Mouse (Mus musculus): ENCODE data around the gene Nutm1. TPM values are rescaled to one million over a fixed set of nuclear protein-coding genes. Genes with fewer than 3 reads are reported as not detected.
A peak's percentile ranks its signal among the peaks of the same experiment; 100 is the strongest.

The Nutm1 gene
- total RNA-seq, 1 experiment: not detected

GRCm38 (mm10) chr2:112224356-112224755 is 34.7 kb downstream of the Nutm1 start:
- Histone ChIP-seq H3K9me3 (ENCODE audit: control insufficient read depth, insufficient read depth, low read depth, low read length) (no peaks in the 10 kb centered on the region), H3K4me3 (ENCODE audit: insufficient read depth in 1 of 2, low read depth in 1 of 2, low read length in 2 of 2, poor library complexity in 1 of 2, severe bottlenecking in 1 of 2) (no peak overlapping the region), H3K27ac (ENCODE audit: insufficient read depth, low read depth, low read length, poor library complexity, severe bottlenecking) (no peak overlapping the region), H3K36me3 (ENCODE audit: control insufficient read depth, insufficient read depth, low read length, poor library complexity, severe bottlenecking) (no peaks in the 10 kb centered on the region), H3K9ac (ENCODE audit: insufficient read depth, low read depth, low read length, poor library complexity, severe bottlenecking) (no peak overlapping the region), H3K4me1 (ENCODE audit: control insufficient read depth in 2 of 2, insufficient read depth in 2 of 2, low read length in 2 of 2, poor library complexity in 1 of 2) (no peaks in the 10 kb centered on the region)
- TF ChIP-seq ZC3H11A (IDR thresholded peaks at IDR 0.05; ENCODE audit: borderline replicate concordance, low read depth, low read length) (no peak), MAFK (IDR thresholded peaks at IDR 0.05; ENCODE audit: insufficient read depth, low read depth, low read length) (no peak), HCFC1 (IDR thresholded peaks at IDR 0.05; ENCODE audit: borderline replicate concordance, insufficient read depth, low read length) (no peak), CHD2 (IDR thresholded peaks at IDR 0.05; ENCODE audit: low read depth, low read length) (no peak), ZNF384 (IDR thresholded peaks at IDR 0.05; ENCODE audit: low read depth, low read length) (no peak)
- no peak for DNase-seq (ENCODE audit: low read depth, low spot score)
- in situ Hi-C loops (cut with MboI; ENCODE audit: low sequenced_read_pairs in 2 of 2, unreplicated experiment in 2 of 2): no loop called here

DNA sequence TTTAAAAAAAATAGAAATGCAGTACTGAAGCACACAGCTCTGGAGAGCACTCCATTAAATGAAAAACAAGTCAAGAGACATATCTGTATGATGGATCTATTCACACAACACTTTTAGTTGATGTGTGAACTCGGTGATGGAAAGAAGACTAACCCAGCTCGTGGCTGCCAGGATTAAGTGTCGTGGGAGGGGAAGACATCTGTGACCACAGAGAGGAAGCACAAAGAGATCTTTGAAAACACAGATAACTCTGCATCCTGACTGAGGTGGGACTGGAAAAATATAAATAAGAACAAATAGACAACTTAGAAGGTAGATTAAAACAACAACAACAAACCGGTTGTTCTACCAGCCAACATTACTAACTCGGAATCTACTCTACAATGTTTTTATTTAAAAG is 36.5 kb downstream of the Nutm1 start:
- Histone ChIP-seq H3K9ac (ENCODE audit: insufficient read depth, low read depth, low read length, poor library complexity, severe bottlenecking) (no peak overlapping the region), H3K9me3 (ENCODE audit: control insufficient read depth, insufficient read depth, low read depth, low read length) (no peaks in the 10 kb centered on the region), H3K4me3 (ENCODE audit: insufficient read depth in 1 of 2, low read depth in 1 of 2, low read length in 2 of 2, poor library complexity in 1 of 2, severe bottlenecking in 1 of 2) (no peak overlapping the region), H3K36me3 (ENCODE audit: control insufficient read depth, insufficient read depth, low read length, poor library complexity, severe bottlenecking) (no peaks in the 10 kb centered on the region), H3K27ac (ENCODE audit: insufficient read depth, low read depth, low read length, poor library complexity, severe bottlenecking) (no peak overlapping the region), H3K4me1 (ENCODE audit: control insufficient read depth in 2 of 2, insufficient read depth in 2 of 2, low read length in 2 of 2, poor library complexity in 1 of 2) (no peaks in the 10 kb centered on the region)
- no peak for TF ChIP-seq CHD2 (IDR thresholded peaks at IDR 0.05; ENCODE audit: low read depth, low read length)
- TF ChIP-seq HCFC1 (IDR thresholded peaks at IDR 0.05; ENCODE audit: borderline replicate concordance, insufficient read depth, low read length): no peak
- no peak for TF ChIP-seq ZC3H11A (IDR thresholded peaks at IDR 0.05; ENCODE audit: borderline replicate concordance, low read depth, low read length)
- TF ChIP-seq ZNF384 (IDR thresholded peaks at IDR 0.05; ENCODE audit: low read depth, low read length): no peak
- no peak for TF ChIP-seq MAFK (IDR thresholded peaks at IDR 0.05; ENCODE audit: insufficient read depth, low read depth, low read length)
- DNase-seq (ENCODE audit: low read depth, low spot score): no peak
- in situ Hi-C loops (cut with MboI; ENCODE audit: low sequenced_read_pairs in 2 of 2, unreplicated experiment in 2 of 2): no loop called here

DNA sequence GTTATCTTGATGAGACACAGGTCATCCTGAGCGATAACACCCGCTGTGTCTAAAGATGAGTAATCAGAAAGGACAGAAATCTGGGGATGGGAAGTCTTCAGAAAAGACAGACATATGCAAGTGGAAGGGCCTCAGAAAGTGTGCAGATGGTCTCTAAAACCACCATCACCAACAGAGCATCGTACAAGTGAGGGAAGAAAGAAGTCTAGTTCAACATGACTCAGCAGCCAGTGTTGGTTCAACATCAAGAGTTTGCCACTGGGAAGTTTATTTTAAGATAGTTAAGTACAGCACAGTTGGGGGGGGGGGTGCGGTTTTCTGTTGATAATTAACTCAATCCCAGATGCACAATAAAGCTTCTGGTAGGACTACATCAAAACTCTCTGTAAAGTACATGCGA is 38.2 kb downstream of the Nutm1 start:
- TF ChIP-seq ZNF384 (IDR thresholded peaks at IDR 0.05; ENCODE audit: low read depth, low read length) (no peak), MAFK (IDR thresholded peaks at IDR 0.05; ENCODE audit: insufficient read depth, low read depth, low read length) (no peak), HCFC1 (IDR thresholded peaks at IDR 0.05; ENCODE audit: borderline replicate concordance, insufficient read depth, low read length) (no peak), ZC3H11A (IDR thresholded peaks at IDR 0.05; ENCODE audit: borderline replicate concordance, low read depth, low read length) (no peak), CHD2 (IDR thresholded peaks at IDR 0.05; ENCODE audit: low read depth, low read length) (no peak)
- no peak for DNase-seq (ENCODE audit: low read depth, low spot score)
- Histone ChIP-seq H3K9me3 (ENCODE audit: control insufficient read depth, insufficient read depth, low read depth, low read length) (no peaks in the 10 kb centered on the region), H3K4me3 (ENCODE audit: insufficient read depth in 1 of 2, low read depth in 1 of 2, low read length in 2 of 2, poor library complexity in 1 of 2, severe bottlenecking in 1 of 2) (no peak overlapping the region), H3K9ac (ENCODE audit: insufficient read depth, low read depth, low read length, poor library complexity, severe bottlenecking) (no peak overlapping the region), H3K4me1 (ENCODE audit: control insufficient read depth in 2 of 2, insufficient read depth in 2 of 2, low read length in 2 of 2, poor library complexity in 1 of 2) (no peaks in the 10 kb centered on the region), H3K36me3 (ENCODE audit: control insufficient read depth, insufficient read depth, low read length, poor library complexity, severe bottlenecking) (no peaks in the 10 kb centered on the region), H3K27ac (ENCODE audit: insufficient read depth, low read depth, low read length, poor library complexity, severe bottlenecking) (no peak overlapping the region)
- in situ Hi-C loops (cut with MboI; ENCODE audit: low sequenced_read_pairs in 2 of 2, unreplicated experiment in 2 of 2): no loop called here

GRCm38 (mm10) chr2:112217614-112218013 is 41.5 kb downstream of the Nutm1 start:
- Histone ChIP-seq H3K36me3 (ENCODE audit: control insufficient read depth, insufficient read depth, low read length, poor library complexity, severe bottlenecking) (no peaks in the 10 kb centered on the region), H3K4me3 (ENCODE audit: insufficient read depth in 1 of 2, low read depth in 1 of 2, low read length in 2 of 2, poor library complexity in 1 of 2, severe bottlenecking in 1 of 2) (no peak overlapping the region), H3K9ac (ENCODE audit: insufficient read depth, low read depth, low read length, poor library complexity, severe bottlenecking) (no peak overlapping the region), H3K27ac (ENCODE audit: insufficient read depth, low read depth, low read length, poor library complexity, severe bottlenecking) (no peak overlapping the region), H3K4me1 (ENCODE audit: control insufficient read depth in 2 of 2, insufficient read depth in 2 of 2, low read length in 2 of 2, poor library complexity in 1 of 2) (no peaks in the 10 kb centered on the region), H3K9me3 (ENCODE audit: control insufficient read depth, insufficient read depth, low read depth, low read length) (no peaks in the 10 kb centered on the region)
- in situ Hi-C loops (cut with MboI; ENCODE audit: low sequenced_read_pairs in 2 of 2, unreplicated experiment in 2 of 2): no loop called here
- DNase-seq (ENCODE audit: low read depth, low spot score): no peak
- TF ChIP-seq ZC3H11A (IDR thresholded peaks at IDR 0.05; ENCODE audit: borderline replicate concordance, low read depth, low read length) (no peak), MAFK (IDR thresholded peaks at IDR 0.05; ENCODE audit: insufficient read depth, low read depth, low read length) (no peak), CHD2 (IDR thresholded peaks at IDR 0.05; ENCODE audit: low read depth, low read length) (no peak), HCFC1 (IDR thresholded peaks at IDR 0.05; ENCODE audit: borderline replicate concordance, insufficient read depth, low read length) (no peak), ZNF384 (IDR thresholded peaks at IDR 0.05; ENCODE audit: low read depth, low read length) (no peak)

GRCm38 (mm10) chr2:112215977-112216376 is 43.1 kb downstream of the Nutm1 start:
- H3K4me3 ChIP-seq (ENCODE audit: insufficient read depth in 1 of 2, low read depth in 1 of 2, low read length in 2 of 2, poor library complexity in 1 of 2, severe bottlenecking in 1 of 2): no peak overlapping the region
- no peaks in the 10 kb centered on the region for H3K9me3 ChIP-seq (ENCODE audit: control insufficient read depth, insufficient read depth, low read depth, low read length)
- DNase-seq (ENCODE audit: low read depth, low spot score): peak; percentile 29
- H3K27ac ChIP-seq (ENCODE audit: insufficient read depth, low read depth, low read length, poor library complexity, severe bottlenecking): no peak overlapping the region
- H3K36me3 ChIP-seq (ENCODE audit: control insufficient read depth, insufficient read depth, low read length, poor library complexity, severe bottlenecking): no peaks in the 10 kb centered on the region
- no peaks in the 10 kb centered on the region for H3K4me1 ChIP-seq (ENCODE audit: control insufficient read depth in 2 of 2, insufficient read depth in 2 of 2, low read length in 2 of 2, poor library complexity in 1 of 2)
- TF ChIP-seq ZC3H11A (IDR thresholded peaks at IDR 0.05; ENCODE audit: borderline replicate concordance, low read depth, low read length): 0 out of 2 replicates have a peak, but pooled peaks have one; percentile 27
- no peak for TF ChIP-seq MAFK (IDR thresholded peaks at IDR 0.05; ENCODE audit: insufficient read depth, low read depth, low read length)
- H3K9ac ChIP-seq (ENCODE audit: insufficient read depth, low read depth, low read length, poor library complexity, severe bottlenecking): no peak overlapping the region
- in situ Hi-C loops (cut with MboI; ENCODE audit: low sequenced_read_pairs in 2 of 2, unreplicated experiment in 2 of 2): no loop called here
